Mouse (Mus musculus) embryo, embryonic 11 days (tissue): Measurements from ENCODE around the gene Prdm16.

ENCODE experiments used
- DNase-seq: peaks from one replicate; pipeline ENCODE4 v3.0.0-alpha.2; 2015

The Prdm16 gene

GRCm38 (mm10) chr4:154414885-154415284 is 221.8 kb downstream of the Prdm16 start:
- DNase-seq: no peak

- DNase-seq: no peak
Observed at GRCm38 (mm10) chr4:154410559-154410958, 226.1 kb downstream of the Prdm16 start.

- no peak for DNase-seq
Observed at GRCm38 (mm10) chr4:154409841-154410240, 226.8 kb downstream of the Prdm16 start.

- no peak for DNase-seq
Observed at GRCm38 (mm10) chr4:154409237-154409721, 227.4 kb downstream of the Prdm16 start.

GRCm38 (mm10) chr4:154402948-154403347 is 233.7 kb downstream of the Prdm16 start:
- no peak for DNase-seq

- no peak for DNase-seq
Observed at GRCm38 (mm10) chr4:154401982-154402932, 234.4 kb downstream of the Prdm16 start.

- no peak for DNase-seq
Observed at GRCm38 (mm10) chr4:154401379-154401778, 235.3 kb downstream of the Prdm16 start.

- DNase-seq: no peak
Observed at GRCm38 (mm10) chr4:154400256-154401171, 236.2 kb downstream of the Prdm16 start.

GRCm38 (mm10) chr4:154399634-154400033 is 237.0 kb downstream of the Prdm16 start:
- DNase-seq: no peak

GRCm38 (mm10) chr4:154396652-154397301 is 239.9 kb downstream of the Prdm16 start:
- no peak for DNase-seq

- DNase-seq: no peak
Observed at GRCm38 (mm10) chr4:154394123-154394722, 242.4 kb downstream of the Prdm16 start.

- peak; percentile 75 for DNase-seq
Observed at GRCm38 (mm10) chr4:154393196-154394122, 243.2 kb downstream of the Prdm16 start.

GRCm38 (mm10) chr4:154392641-154393040 is 244.0 kb downstream of the Prdm16 start:
- DNase-seq: no peak

- peak; percentile 90 for DNase-seq
Observed at GRCm38 (mm10) chr4:154390333-154391080, 246.2 kb downstream of the Prdm16 start.

GRCm38 (mm10) chr4:154389641-154390040 is 247.0 kb downstream of the Prdm16 start:
- DNase-seq: no peak

- DNase-seq: no peak
Observed at GRCm38 (mm10) chr4:154386810-154387209, 249.9 kb downstream of the Prdm16 start.

GRCm38 (mm10) chr4:154385918-154386317 is 250.8 kb downstream of the Prdm16 start:
- DNase-seq: no peak

- peak; percentile 37 for DNase-seq
Observed at GRCm38 (mm10) chr4:154385208-154385607, 251.5 kb downstream of the Prdm16 start.

GRCm38 (mm10) chr4:154378876-154379275 is 257.8 kb downstream of the Prdm16 start:
- no peak for DNase-seq

GRCm38 (mm10) chr4:154375939-154376625 is 260.6 kb downstream of the Prdm16 start:
- DNase-seq: no peak
